Mouse (Mus musculus) liver, postnatal 0 days (tissue): ENCODE measurements at regions not wholly inside any gene's neighbourhood (a gene's known extent, or its start where the extent isn't known, plus 50 kb on each side); places are given as distances from the start of the nearest gene placed in this dataset.

Experiments
- ATAC-seq: fragments of 200-750 bp; cut with Nextera tagmentation; 2 replicates; pipeline ENCODE4 v1.8.0; 2017; ENCODE audit warnings: mild to moderate bottlenecking, moderate library complexity
- DNase-seq: peaks from one replicate; pipeline ENCODE4 v3.0.0-alpha.2; 2016
- H3K27ac ChIP-seq: fragments of 300-500 bp; sonication (generic); 2 replicates; pipeline ENCODE4 v1.5.1; 2014; ENCODE audit warnings: antibody characterized with exemption, moderate library complexity, mild to moderate bottlenecking, low read depth
- H3K27me3 ChIP-seq: fragments of 300-500 bp; sonication (generic); 2 replicates; pipeline ENCODE4 v1.6.1; 2014; ENCODE audit warnings: low read length, control low read depth, mixed read lengths; ENCODE audit not compliant: insufficient read depth
- H3K36me3 ChIP-seq: fragments of 300-500 bp; sonication (generic); replicated peaks from 2 replicates; pipeline ENCODE4 v1.6.1; 2014; ENCODE audit warnings: mild to moderate bottlenecking, control low read depth, low read length, moderate library complexity, mixed read lengths; ENCODE audit not compliant: insufficient read depth
- H3K4me1 ChIP-seq: fragments of 300-500 bp; sonication (generic); 2 replicates; pipeline ENCODE4 v1.6.1; 2014; ENCODE audit warnings: antibody characterized with exemption, mild to moderate bottlenecking, control low read depth; ENCODE audit not compliant: insufficient read depth
- H3K4me2 ChIP-seq: fragments of 300-500 bp; sonication (generic); 2 replicates; pipeline ENCODE4 v1.6.1; 2014; ENCODE audit warnings: low read depth, mild to moderate bottlenecking, low read length, moderate library complexity, mixed read lengths
- H3K4me3 ChIP-seq: fragments of 300-500 bp; sonication (generic); 2 replicates; pipeline ENCODE4 v1.5.1; 2014; ENCODE audit warnings: low read depth, low read length
- H3K9ac ChIP-seq: fragments of 300-500 bp; sonication (generic); replicated peaks from 2 replicates; pipeline ENCODE4 v1.6.1; 2014; ENCODE audit warnings: mild to moderate bottlenecking, moderate library complexity
- H3K9me3 ChIP-seq: fragments of 300-500 bp; sonication (generic); 2 replicates; pipeline ENCODE4 v1.6.1; 2016; ENCODE audit warnings: mild to moderate bottlenecking, control low read depth, low read length, mixed read lengths
- CTCF ChIP-seq: sonication (generic); IDR thresholded peaks from 2 replicates; pipeline ENCODE4 v1.5.1; 2016; ENCODE audit warnings: antibody characterized with exemption, low read depth
- EP300 ChIP-seq: IDR thresholded peaks from 2 replicates; pipeline ENCODE4 v1.6.1; 2016; ENCODE audit warnings: antibody characterized with exemption, low read depth, mild to moderate bottlenecking
- WGBS: fragments of 180-500 bp; shearing (Covaris S2); extraction: QIAGEN DNeasy Blood & Tissue Kit; methylation state at CpG from one replicate; pipeline ENCODE4 v1.1.7; 2014; ENCODE audit not compliant: insufficient replicate concordance; 5-methylcytosine and 5-hydroxymethylcytosine counted together

- no peak overlapping the region for H3K4me2 ChIP-seq
- H3K9ac ChIP-seq, result no peak overlapping the region
- H3K4me1 ChIP-seq, result no peaks in the 10 kb centered on the region
- WGBS, result 69% methylated on average over 7 of the region's 7 CpGs
- ATAC-seq (no peak), DNase-seq (no peak)
- H3K36me3 ChIP-seq, result no peaks in the 10 kb centered on the region
- no peak overlapping the region for H3K4me3 ChIP-seq
- TF ChIP-seq EP300 (no peak), CTCF (no peak)
- H3K27me3 ChIP-seq, result no peaks in the 10 kb centered on the region
- no peak overlapping the region for H3K27ac ChIP-seq
- H3K9me3 ChIP-seq, result no peaks in the 10 kb centered on the region
These were observed 838.6 kb downstream of the Ntrk3 start for GRCm38 (mm10) chr7:77899231-77899630.

GRCm38 (mm10) chr7:77888543-77888942 lies 849.3 kb downstream of the Ntrk3 start:
- ATAC-seq (no peak), DNase-seq (no peak)
- TF ChIP-seq CTCF (no peak), EP300 (no peak)
- WGBS, result 67% methylated on average over 2 of the region's 2 CpGs
- Histone ChIP-seq H3K9ac (no peak overlapping the region), H3K4me3 (no peak overlapping the region), H3K4me1 (no peaks in the 10 kb centered on the region), H3K4me2 (no peak overlapping the region), H3K27me3 (no peaks in the 10 kb centered on the region), H3K9me3 (no peaks in the 10 kb centered on the region), H3K36me3 (no peaks in the 10 kb centered on the region), H3K27ac (no peak overlapping the region)

GRCm38 (mm10) chr7:77882605-77883354 lies 855.0 kb downstream of the Ntrk3 start:
- no peak for DNase-seq
- H3K4me3 ChIP-seq, result no peak overlapping the region
- H3K9me3 ChIP-seq, result no peaks in the 10 kb centered on the region
- ATAC-seq, result no peak
- no peaks in the 10 kb centered on the region for H3K4me1 ChIP-seq
- no peak overlapping the region for H3K27ac ChIP-seq
- H3K4me2 ChIP-seq, result no peak overlapping the region
- H3K27me3 ChIP-seq, result no peaks in the 10 kb centered on the region
- 72% methylated on average over 5 of the region's 5 CpGs for WGBS
- H3K36me3 ChIP-seq, result no peaks in the 10 kb centered on the region
- TF ChIP-seq EP300, result no peak
- no peak for TF ChIP-seq CTCF
- no peak overlapping the region for H3K9ac ChIP-seq

- Histone ChIP-seq H3K27ac (no peak overlapping the region), H3K9ac (no peak overlapping the region), H3K9me3 (no peaks in the 10 kb centered on the region), H3K36me3 (no peaks in the 10 kb centered on the region), H3K27me3 (no peaks in the 10 kb centered on the region), H3K4me2 (no peak overlapping the region), H3K4me3 (no peak overlapping the region), H3K4me1 (no peaks in the 10 kb centered on the region)
- TF ChIP-seq EP300 (no peak), CTCF (no peak)
- 68% methylated on average over 4 of the region's 4 CpGs for WGBS
- DNase-seq (no peak), ATAC-seq (no peak)
These were observed 870.3 kb downstream of the Ntrk3 start for GRCm38 (mm10) chr7:77867518-77867917.

- Histone ChIP-seq H3K4me2 (no peak overlapping the region), H3K27me3 (no peaks in the 10 kb centered on the region), H3K36me3 (no peaks in the 10 kb centered on the region), H3K9me3 (no peaks in the 10 kb centered on the region), H3K4me1 (no peaks in the 10 kb centered on the region), H3K27ac (no peak overlapping the region), H3K4me3 (no peak overlapping the region), H3K9ac (no peak overlapping the region)
- ATAC-seq (no peak), DNase-seq (no peak)
- 75% methylated on average over 8 of the region's 8 CpGs for WGBS
- no peak for TF ChIP-seq EP300
- no peak for TF ChIP-seq CTCF
These were observed 876.0 kb downstream of the Ntrk3 start for GRCm38 (mm10) chr7:77861841-77862240.

- Histone ChIP-seq H3K9ac (no peak overlapping the region), H3K4me3 (no peak overlapping the region), H3K36me3 (no peaks in the 10 kb centered on the region), H3K27ac (no peak overlapping the region), H3K4me2 (no peak overlapping the region), H3K27me3 (no peaks in the 10 kb centered on the region), H3K9me3 (no peaks in the 10 kb centered on the region), H3K4me1 (no peaks in the 10 kb centered on the region)
- ATAC-seq (no peak), DNase-seq (no peak)
- 63% methylated on average over 4 of the region's 4 CpGs for WGBS
- TF ChIP-seq EP300 (no peak), CTCF (no peak)
These were observed 879.4 kb downstream of the Ntrk3 start for GRCm38 (mm10) chr7:77858436-77858835.
